Comparison of ENCODE assay signal across 1 mouse cellular context in the genomic region with DNA sequence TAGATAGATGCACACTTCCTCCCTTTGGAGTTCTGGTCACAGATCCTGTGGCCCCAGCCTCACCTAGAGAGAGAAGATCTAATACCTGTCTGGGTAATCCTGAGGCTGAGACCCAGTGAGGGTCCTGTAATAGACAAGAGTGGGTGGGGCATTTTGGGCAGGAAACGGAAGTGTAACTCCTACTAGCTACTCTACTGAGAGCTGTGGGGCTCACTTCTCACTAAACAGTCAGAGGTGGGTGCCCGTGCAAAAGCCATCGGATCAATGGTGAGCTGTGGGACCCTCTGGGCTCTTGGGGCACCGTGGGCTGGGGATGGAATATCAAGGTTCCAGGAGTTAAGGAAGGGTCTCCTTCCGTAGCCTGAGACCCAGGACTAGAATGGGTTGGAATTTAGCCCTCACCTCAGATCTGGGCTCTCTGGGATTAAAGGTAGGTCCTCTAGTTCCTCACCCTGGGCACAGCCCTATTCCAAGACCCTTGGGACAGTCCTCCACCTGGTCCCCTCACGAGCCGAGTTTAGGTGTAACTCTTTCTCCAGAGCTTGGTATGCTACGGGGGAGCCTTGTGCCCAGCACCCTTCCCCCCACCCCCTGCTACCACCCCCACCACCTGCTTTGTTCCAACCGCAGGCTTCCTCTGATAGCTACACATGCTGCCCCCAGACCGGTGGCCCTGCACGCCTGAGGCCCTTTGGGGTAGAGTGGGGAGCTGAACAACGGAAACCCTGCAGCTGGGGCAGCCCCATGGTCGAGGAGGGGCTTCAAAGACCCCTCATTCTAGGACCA.
TF ChIP-seq lines count a peak whose summit lies in the region.

No protein-coding gene starts in this region.

TF ChIP-seq in MEL, 35 proteins besides CTCF, POLR2A, EP300 and RAD21 (continued from another document):
- TF ChIP-seq ETS1 (IDR thresholded peaks at IDR 0.05; ENCODE audit: low read depth, low read length) (no peak), UBTF (IDR thresholded peaks at IDR 0.05; ENCODE audit: borderline replicate concordance, insufficient read depth, low read depth, low read length) (no peak), GATA1 (IDR thresholded peaks at IDR 0.05; ENCODE audit: low read depth, low read length) (no peak), MXI1 (IDR thresholded peaks at IDR 0.05; ENCODE audit: low read depth, low read length) (0 out of 2 replicates have a peak, but pooled peaks have one; percentile 48), TCF12 (IDR thresholded peaks at IDR 0.05; ENCODE audit: low read depth, low read length) (0 out of 2 replicates have a peak, but pooled peaks have one; percentile 26), SIN3A (IDR thresholded peaks at IDR 0.05; ENCODE audit: low read length) (peak; percentile 30; the same call in 1 of the 2 replicates), CHD1 (IDR thresholded peaks at IDR 0.05; ENCODE audit: low read depth, low read length) (no peak), JUND (IDR thresholded peaks at IDR 0.05; ENCODE audit: low read depth, low read length) (no peak), E2F4 (IDR thresholded peaks at IDR 0.05; ENCODE audit: borderline replicate concordance, low read depth, low read length) (no peak), MAZ (IDR thresholded peaks at IDR 0.05; ENCODE audit: low read depth, low read length) (0 out of 2 replicates have a peak, but pooled peaks have one; percentile 8), CHD2 (IDR thresholded peaks at IDR 0.05; ENCODE audit: low read length) (0 out of 2 replicates have a peak, but pooled peaks have one; percentile 44), GABPA (IDR thresholded peaks at IDR 0.05; ENCODE audit: low read depth, low read length) (no peak), NELFE (IDR thresholded peaks at IDR 0.05; ENCODE audit: low read depth, low read length) (peak; percentile 56), MAFK (IDR thresholded peaks at IDR 0.05; ENCODE audit: borderline replicate concordance, low read depth, low read length) (no peak), ZNF384 (IDR thresholded peaks at IDR 0.05; ENCODE audit: low read depth, low read length) (no peak), HCFC1 (IDR thresholded peaks at IDR 0.05; ENCODE audit: low read depth, low read length) (no peak)
